Mouse (Mus musculus) gastrocnemius, postnatal 14 days (tissue): ENCODE results near the gene Trp53bp2. TPM values are rescaled to one million over a fixed set of nuclear protein-coding genes. Genes with fewer than 3 reads are reported as not detected.
A peak's percentile ranks its signal among the peaks of the same experiment; 100 is the strongest.

Experiments
- DNase-seq: peaks from one replicate; pipeline ENCODE4 v3.0.0; 2021; ENCODE audit warnings: mixed read lengths
- intact Hi-C: fragments of 180-260 bp; cut with DNase I; formaldehyde crosslinking; loops from one replicate; pipeline ENCODE4 v1.15.1; 2025; ENCODE audit warnings: low total_unique reads
- total RNA-seq, 2 experiments: library from RNA; stranded (reverse); gene quantifications; 2 replicates each; pipeline ENCODE4 v1.2.3; 2021

The Trp53bp2 gene
- total RNA-seq, 2 experiments from 2014 or later: 10.7 TPM

- intact Hi-C loops: no loop called here
- no peak for DNase-seq
Measured at GRCm38 (mm10) chr1:182399908-182400307, 9.1 kb upstream of the Trp53bp2 start.

GRCm38 (mm10) chr1:182403076-182403475 lies 5.9 kb upstream of the Trp53bp2 start:
- intact Hi-C loops: no loop called here
- no peak for DNase-seq

GRCm38 (mm10) chr1:182406621-182407020 lies 2.4 kb upstream of the Trp53bp2 start:
- intact Hi-C loops: no loop called here
- DNase-seq: no peak

- no peak for DNase-seq
- intact Hi-C loops: no loop called here
Measured at GRCm38 (mm10) chr1:182408243-182408642, 729 bp upstream of the Trp53bp2 start.

- DNase-seq: peak; percentile 49
- intact Hi-C loops: no loop called here
Measured at GRCm38 (mm10) chr1:182409401-182410173, 615 bp downstream of the Trp53bp2 start.

- DNase-seq: no peak
Measured at GRCm38 (mm10) chr1:182412586-182413270, 3.8 kb downstream of the Trp53bp2 start.

GRCm38 (mm10) chr1:182419481-182419880 lies 10.5 kb downstream of the Trp53bp2 start:
- DNase-seq: no peak
- intact Hi-C loops: no loop called here

More at GRCm38 (mm10) chr1:182412586-182413270, 3.8 kb downstream of the Trp53bp2 start:
- intact Hi-C loops: no loop called here

GRCm38 (mm10) chr1:182424274-182424673 lies 15.3 kb downstream of the Trp53bp2 start:
- intact Hi-C loops: no loop called here
- DNase-seq: no peak

- DNase-seq: no peak
- intact Hi-C loops: no loop called here
Measured at GRCm38 (mm10) chr1:182425176-182425575, 16.2 kb downstream of the Trp53bp2 start.

- intact Hi-C loops: no loop called here
- DNase-seq: no peak
Measured at GRCm38 (mm10) chr1:182426444-182426843, 17.5 kb downstream of the Trp53bp2 start.

GRCm38 (mm10) chr1:182427426-182427825 lies 18.5 kb downstream of the Trp53bp2 start:
- intact Hi-C loops: no loop called here
- peak; percentile 70 for DNase-seq

GRCm38 (mm10) chr1:182429826-182430225 lies 20.9 kb downstream of the Trp53bp2 start:
- intact Hi-C loops: no loop called here
- no peak for DNase-seq

GRCm38 (mm10) chr1:182430676-182431075 lies 21.7 kb downstream of the Trp53bp2 start:
- no peak for DNase-seq
- intact Hi-C loops: no loop called here

GRCm38 (mm10) chr1:182432059-182432458 lies 23.1 kb downstream of the Trp53bp2 start:
- DNase-seq: no peak
- intact Hi-C loops: no loop called here

- no peak for DNase-seq
- intact Hi-C loops: no loop called here
Measured at GRCm38 (mm10) chr1:182436746-182437145, 27.8 kb downstream of the Trp53bp2 start.

- intact Hi-C loops: no loop called here
- DNase-seq: peak; percentile 61
Measured at GRCm38 (mm10) chr1:182439546-182440222, 30.7 kb downstream of the Trp53bp2 start.

GRCm38 (mm10) chr1:182441791-182442473 lies 33.0 kb downstream of the Trp53bp2 start:
- DNase-seq: no peak
- intact Hi-C loops: no loop called here

GRCm38 (mm10) chr1:182444116-182444515 lies 35.1 kb downstream of the Trp53bp2 start:
- intact Hi-C loops: no loop called here
- DNase-seq: no peak

- DNase-seq: no peak
- intact Hi-C loops: no loop called here
Measured at GRCm38 (mm10) chr1:182448276-182449035, 39.5 kb downstream of the Trp53bp2 start.
